Mouse (Mus musculus) mature B cell (primary cell): ENCODE results near the gene Tti1.

Source experiments
- in situ Hi-C: fragments of 300-500 bp; cut with MboI; formaldehyde crosslinking; loops from 2 replicates; pipeline ENCODE4 v1.14.3; 2019

Gene Tti1

GRCm38 (mm10) chr2:157974604-157975501, 53.4 kb downstream of the Tti1 start:
- in situ Hi-C loops, result no loop called here

- in situ Hi-C loops, result no loop called here
Measured at GRCm38 (mm10) chr2:157970669-157971068, 57.6 kb downstream of the Tti1 start.

- in situ Hi-C loops, result no loop called here
Measured at GRCm38 (mm10) chr2:157970124-157970523, 58.1 kb downstream of the Tti1 start.

- in situ Hi-C loops, result no loop called here
Measured at GRCm38 (mm10) chr2:157967856-157968255, 60.4 kb downstream of the Tti1 start.

GRCm38 (mm10) chr2:157957707-157958108, 70.5 kb downstream of the Tti1 start:
- in situ Hi-C loops, result no loop called here

GRCm38 (mm10) chr2:157953978-157954377, 74.3 kb downstream of the Tti1 start:
- in situ Hi-C loops, result no loop called here

GRCm38 (mm10) chr2:157944156-157944893, 83.9 kb downstream of the Tti1 start:
- in situ Hi-C loops, result no loop called here

- in situ Hi-C loops, result no loop called here
Measured at GRCm38 (mm10) chr2:157943514-157944155, 84.6 kb downstream of the Tti1 start.

- in situ Hi-C loops, result no loop called here
Measured at GRCm38 (mm10) chr2:157940586-157941185, 87.5 kb downstream of the Tti1 start.

GRCm38 (mm10) chr2:157936676-157937075, 91.6 kb downstream of the Tti1 start:
- in situ Hi-C loops, result no loop called here

- in situ Hi-C loops, result no loop called here
Measured at GRCm38 (mm10) chr2:157935444-157936171, 92.6 kb downstream of the Tti1 start.

- in situ Hi-C loops, result no loop called here
Measured at GRCm38 (mm10) chr2:157932655-157933054, 95.6 kb downstream of the Tti1 start.
